Mouse (Mus musculus): ENCODE results near the gene Minos1.

Gene Minos1

DNA sequence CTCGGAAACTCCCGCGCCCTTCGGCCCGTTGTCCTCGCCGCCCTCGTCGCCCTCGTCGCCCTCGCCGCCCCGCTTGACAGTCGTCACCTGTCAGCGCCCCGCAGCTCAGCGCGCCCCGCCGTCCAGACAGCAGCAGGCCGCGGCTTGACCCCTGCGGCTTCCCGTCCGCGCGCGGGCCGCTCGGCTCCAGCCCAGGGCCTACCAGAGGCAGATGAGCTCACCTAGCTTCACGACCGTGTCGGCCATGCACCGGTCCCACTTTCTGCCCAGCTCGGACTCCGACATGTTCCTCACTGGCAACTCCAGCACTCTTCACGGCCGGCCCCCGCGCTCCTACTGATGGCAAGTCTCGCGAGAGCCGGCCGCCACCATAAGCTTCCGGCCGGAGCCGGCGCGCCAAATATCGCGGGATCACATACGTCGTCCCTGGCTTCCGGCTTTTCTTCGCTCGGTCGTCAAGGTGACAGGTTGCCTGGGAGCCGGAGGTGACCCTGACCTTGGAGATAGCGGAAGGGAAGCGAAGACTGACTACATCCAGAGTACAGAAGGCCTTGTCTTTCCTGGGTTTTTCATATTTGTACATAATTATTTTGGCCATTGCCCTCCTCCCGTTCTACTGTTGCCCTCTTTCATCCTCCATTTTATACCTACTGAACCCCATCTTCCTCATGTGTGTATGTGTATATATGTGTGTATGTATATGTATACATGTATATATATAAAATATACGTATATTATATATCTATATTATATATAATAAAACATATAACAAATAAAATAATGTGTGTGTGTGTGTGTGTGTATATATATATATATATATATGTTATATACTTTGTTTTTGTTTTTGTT lies at the start of gene Minos1:
Minos1 (minus strand) TSS at position 413 of the 849 bp plus-strand sequence.
- ATAC-seq (ENCODE audit: insufficient number of reproducible peaks, low FRiP score, low TSS enrichment): peak; percentile 97

DNA sequence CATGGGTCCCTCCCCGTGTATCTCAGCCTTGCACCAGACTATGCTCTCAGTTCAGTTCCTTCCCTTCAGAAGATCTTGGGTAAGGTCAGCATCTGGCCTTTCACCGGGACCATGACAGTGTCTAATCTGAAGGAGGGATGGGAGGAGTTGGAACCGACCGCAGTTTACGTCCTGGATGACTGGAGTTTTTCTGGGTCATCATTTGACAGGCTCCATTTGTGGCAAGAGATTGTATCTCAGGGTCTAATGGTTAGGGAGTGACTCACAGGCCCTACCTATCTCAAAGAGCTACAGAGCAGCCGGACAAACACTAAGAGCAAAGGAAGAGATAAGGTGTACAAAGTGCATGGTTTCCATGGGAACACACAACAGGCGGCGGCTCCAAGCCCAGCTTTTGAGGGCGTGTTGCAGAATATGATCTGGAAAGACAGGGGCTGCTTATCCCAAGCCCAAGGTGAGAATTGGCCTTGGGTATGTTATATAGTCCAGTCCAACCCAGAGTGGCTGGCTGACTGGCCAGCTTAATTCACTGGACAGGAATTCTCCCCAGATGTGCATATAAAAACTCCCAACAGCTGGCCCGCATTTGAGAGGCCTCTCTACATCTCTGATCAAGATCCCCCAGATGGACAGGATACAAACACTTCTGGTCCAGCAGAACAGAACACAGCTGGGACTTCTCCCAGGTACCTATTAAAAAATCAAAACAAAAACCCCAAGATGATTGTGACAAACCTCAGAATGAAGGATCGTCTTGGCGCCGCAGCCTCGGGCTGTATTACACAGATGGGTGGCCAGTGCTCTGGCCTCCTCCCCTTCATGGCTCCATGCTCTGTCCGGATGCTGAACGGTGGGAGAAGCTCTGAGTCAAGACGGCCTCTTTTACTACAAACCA lies 49.1 kb upstream of the Minos1 start:
- ATAC-seq (ENCODE audit: insufficient number of reproducible peaks, low FRiP score, low TSS enrichment): no peak

DNA sequence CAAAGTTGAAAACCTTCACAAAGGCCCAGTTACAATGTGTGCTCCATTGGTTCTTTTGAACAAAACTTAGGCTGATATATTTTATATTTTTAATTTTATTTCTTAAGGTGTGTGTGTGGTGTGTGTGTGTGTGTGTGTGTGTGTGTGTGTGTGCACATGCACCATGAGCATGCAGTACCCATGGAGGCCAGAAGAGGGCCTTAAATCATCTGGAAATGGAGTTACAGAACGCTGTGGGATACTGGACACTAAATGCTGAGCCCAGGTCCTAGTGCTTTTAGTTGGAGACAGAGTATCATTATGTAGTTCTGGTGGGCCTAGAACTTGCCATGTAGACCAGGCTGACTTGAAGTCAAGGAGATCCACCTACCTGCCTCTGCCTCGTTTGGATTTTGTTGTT lies 48.3 kb upstream of the Minos1 start:
- ATAC-seq (ENCODE audit: insufficient number of reproducible peaks, low FRiP score, low TSS enrichment): no peak

DNA sequence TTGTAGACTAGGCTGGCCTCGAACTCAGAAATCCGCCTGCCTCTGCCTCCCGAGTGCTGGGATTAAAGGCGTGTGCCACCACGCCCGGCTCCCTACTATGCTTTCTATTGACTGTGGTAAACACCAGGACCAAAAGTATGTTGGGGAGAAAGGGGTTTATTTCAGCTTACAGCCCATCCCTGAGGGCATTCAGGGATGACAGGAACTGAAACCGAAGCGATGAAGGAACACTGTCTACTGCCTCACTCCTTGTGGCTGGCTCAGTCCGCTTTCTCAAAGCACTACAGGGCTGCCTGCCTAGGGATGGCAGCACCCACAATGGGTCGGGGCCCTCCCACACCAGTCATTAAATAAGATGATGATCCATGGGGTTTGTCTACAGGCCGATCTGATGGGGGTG lies 47.5 kb upstream of the Minos1 start:
- ATAC-seq (ENCODE audit: insufficient number of reproducible peaks, low FRiP score, low TSS enrichment): no peak

DNA sequence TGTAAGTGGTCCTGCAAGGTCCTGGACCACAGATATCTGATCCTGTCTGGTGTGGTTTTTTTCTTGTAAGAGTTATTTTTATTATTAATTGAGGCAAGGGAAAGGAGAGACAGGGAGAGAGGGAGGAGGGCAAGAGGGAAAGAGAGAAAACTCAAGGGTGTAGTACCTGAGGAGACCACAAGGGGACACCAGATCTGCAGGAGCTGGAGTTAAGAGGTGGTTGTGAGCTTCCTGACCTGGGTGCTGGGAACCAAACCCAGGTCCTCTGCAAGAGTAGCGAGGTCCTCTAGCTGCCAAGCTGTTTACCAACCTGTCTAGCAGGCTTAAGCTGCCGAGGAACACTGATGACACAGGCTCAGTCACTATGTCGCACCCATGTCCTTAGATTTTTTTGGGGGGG lies 47.0 kb upstream of the Minos1 start:
- ATAC-seq (ENCODE audit: insufficient number of reproducible peaks, low FRiP score, low TSS enrichment): no peak

DNA sequence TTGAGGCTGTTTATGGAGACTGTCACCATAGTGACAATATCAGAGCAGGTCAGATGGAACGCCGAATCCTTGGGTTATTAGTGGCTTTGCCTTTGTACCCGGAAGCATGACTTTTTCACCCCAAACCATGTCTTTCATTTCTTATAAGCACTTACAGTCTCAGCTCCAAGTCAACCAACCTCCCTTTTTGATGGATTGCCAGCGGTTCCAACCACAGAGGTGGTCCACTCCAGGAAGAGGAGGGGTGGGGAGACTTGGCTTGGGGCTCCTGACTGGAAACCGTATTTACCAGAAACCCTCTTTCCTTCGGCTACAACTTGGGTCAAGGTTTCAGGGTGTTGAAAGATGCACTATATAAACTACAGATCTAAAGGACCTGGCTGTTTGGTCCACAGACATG lies 45.1 kb upstream of the Minos1 start:
- no peak for ATAC-seq (ENCODE audit: insufficient number of reproducible peaks, low FRiP score, low TSS enrichment)

DNA sequence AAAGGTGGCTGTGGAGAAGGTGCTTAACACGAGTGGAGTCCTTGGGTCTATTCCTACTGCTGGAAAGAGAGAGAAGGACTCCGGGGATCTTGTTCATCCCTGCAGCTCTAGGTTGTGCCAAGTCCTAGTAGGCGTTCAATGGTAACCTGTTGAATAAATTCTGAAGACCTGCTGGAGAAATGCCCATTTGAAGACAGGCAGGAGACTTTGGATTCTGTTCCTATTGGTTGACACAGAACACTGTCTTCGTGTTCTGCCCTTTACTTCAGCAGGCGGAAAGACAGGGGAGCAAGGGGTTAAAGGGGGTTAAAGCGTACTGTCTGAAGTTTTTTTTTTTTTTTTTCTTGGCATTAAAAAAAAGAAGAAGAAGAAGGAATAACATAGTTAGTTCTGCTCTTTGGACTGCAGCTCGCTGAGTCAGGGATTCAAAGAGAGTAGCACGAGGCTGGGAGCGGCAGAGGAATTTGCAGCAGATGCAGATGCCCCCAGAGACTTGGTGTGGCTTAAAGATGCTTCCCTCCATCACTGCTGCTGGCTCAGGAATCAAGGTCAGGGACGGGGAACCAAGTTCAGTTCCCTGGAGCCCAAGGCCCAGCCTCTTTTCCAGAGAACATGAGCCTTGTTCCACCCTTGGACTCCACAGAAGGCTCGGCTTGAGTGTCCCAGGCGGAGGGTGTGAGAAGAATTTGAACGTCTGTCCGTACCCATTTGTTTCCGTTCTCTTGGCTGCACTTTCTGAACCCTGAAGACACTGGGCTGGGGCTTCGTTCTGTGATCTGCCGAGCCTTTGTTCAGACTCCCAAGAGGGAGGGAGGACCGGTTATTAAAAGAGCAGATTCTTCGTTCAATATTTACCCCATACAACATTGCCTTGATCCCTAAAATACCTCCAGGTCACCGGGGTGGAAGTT lies 44.4 kb upstream of the Minos1 start:
- ATAC-seq (ENCODE audit: insufficient number of reproducible peaks, low FRiP score, low TSS enrichment): no peak; the same call in 1 of the 2 replicates

DNA sequence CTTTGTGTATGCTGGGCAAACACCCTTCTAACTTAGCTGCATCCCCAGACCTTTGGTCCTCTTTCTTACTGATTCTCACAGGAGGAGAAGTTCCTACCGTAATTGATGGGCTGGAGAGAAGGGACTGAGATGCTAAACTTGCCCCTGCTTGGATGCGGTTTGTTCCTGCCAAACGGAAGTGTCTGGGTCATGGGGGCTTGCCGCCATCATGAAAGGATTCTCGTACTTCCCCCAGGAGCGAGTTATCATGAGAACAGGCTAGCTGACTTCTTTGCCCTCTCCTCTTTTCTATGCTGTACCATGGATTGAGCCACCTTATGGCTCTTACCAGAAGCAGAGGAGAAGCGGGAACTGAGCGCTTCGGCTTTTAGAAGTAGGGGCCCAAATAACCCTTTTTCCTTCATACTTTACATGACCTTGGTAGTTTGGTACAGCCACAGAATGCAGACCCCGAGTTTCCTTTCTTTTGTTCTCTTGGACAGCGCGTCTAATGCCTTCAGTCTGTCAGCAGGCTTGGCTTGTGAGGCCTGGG lies 38.9 kb upstream of the Minos1 start:
- ATAC-seq (ENCODE audit: insufficient number of reproducible peaks, low FRiP score, low TSS enrichment): no peak

DNA sequence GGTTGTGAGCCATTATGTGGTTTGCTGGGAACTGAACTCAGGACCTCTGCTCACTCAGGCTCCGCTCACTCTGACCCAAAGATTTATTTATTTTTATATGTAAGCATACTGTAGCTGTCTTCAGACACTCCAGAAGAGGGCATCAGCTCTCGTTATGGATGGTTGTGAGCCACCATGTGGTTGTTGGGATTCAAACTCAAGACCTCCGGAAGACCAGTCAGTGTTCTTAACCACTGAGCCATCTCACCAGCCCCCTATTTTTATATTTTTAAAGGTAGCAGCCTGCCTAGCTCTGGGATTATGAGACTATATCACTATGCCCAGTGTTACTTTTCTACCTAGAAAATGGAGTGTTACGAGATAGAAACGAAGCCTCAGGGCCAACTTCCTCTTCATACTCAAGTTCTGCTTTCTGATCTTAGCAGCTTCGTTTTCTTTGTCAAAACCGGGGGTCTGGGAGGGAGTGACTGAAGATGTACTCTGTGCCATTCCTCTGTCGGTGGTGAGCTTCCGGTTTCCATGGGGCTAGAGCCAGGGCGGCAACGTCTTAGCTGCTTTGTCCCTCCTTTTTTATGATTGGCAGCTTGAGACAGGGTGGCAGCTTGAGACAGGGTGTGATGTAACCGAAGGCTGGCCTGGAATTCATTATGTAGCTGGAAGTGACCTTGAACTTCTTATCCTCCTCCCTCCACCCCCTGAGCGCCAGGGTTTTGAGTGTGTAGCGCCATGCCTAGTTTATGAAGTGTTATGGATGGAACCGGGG lies 38.3 kb upstream of the Minos1 start:
- ATAC-seq (ENCODE audit: insufficient number of reproducible peaks, low FRiP score, low TSS enrichment): no peak

DNA sequence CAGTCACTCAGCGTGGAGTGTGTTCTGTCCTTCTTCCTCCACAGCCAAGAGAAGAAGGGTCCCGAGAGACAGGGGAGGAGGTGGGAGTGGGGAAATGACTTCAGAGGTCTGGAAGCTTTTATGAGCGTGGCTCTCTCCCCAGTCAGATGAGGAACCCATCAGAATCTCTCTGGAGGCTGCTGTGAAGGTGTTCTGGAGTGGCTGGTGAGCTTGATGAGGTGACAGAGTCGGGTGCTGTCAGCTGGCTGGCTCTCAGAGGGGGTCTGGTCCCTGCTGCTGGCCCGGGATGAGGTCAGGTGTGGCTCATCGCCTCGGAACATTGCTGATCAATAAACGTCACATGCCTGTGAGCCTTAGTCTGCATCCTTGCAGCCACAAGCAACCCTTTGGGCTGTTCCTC lies 36.2 kb upstream of the Minos1 start:
- no peak for ATAC-seq (ENCODE audit: insufficient number of reproducible peaks, low FRiP score, low TSS enrichment)

DNA sequence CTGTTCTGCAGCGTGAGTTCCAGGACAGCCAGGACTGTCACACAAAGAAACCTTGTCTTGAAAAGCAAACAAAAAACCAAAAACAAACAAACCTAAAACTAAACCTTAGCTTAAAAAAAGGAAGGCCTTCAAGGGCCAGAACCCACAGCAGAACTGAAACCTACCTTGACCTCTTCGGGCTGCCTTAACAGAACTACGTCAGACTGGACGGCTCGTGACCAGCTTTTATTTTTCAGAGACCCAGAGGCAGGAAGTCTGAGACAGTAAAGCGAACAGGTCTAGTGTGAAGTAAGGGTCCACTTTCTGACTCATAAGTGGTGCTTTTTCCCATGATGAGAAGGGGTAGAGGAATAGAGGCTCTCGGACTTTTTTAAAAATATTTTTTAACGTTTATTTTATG lies 35.3 kb upstream of the Minos1 start:
- ATAC-seq (ENCODE audit: insufficient number of reproducible peaks, low FRiP score, low TSS enrichment): no peak

DNA sequence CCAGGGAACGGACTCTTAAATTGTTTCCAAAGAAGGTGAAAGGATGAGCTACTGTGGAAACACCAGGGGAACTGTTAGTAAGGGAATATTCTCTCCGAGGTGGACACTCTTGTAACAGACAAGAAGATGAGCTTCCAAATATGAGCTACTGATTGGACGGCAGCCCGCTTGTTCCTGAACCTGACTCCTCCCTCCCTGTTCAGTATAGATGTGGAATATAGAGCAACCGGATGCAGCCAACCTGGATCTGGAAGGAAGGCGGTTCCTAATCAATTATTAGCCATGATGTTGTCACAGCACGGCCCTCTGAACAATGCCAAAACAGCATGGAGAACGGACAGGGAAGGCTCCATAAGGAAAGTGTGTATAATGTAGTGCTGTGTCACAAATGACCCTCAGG lies 34.3 kb upstream of the Minos1 start:
- ATAC-seq (ENCODE audit: insufficient number of reproducible peaks, low FRiP score, low TSS enrichment): no peak

DNA sequence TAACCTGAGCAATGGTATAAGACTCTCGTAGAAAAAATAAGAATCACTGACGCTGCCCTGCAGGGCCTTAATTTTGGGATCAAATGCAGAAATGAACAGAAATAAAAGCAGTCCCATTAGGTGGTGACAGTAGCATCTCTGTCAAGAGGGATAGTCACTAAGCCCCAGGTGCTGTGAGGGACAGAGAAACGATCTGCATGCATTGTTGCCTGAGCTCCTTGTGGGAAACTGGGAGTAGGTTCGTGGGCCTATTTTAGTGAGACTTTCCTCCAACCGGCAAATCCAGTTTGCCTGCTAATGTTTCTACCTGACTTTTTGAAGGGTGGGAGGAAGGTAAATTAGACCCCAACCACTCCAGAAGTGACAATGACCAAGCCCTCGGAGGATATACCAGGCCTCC lies 33.2 kb upstream of the Minos1 start:
- ATAC-seq (ENCODE audit: insufficient number of reproducible peaks, low FRiP score, low TSS enrichment): no peak

DNA sequence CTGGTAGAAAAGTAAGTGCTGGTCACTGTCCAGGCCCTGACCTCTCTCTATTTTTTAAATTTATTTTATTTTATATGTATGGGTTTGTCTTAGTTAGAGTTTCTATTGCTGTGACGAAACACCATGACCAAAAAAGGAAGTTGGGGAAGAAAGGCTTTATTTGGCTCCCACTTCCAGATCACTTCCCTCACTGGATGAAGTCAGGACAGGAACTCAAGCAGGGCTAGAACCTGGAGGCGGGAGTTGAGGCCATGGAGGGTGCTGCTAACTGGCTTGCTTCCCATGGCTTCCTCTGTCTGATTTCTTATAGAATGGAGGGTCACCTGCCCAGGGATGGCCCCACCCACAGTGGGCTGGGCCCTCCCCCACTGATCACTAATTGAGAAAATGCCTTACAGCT lies 30.2 kb upstream of the Minos1 start:
- ATAC-seq (ENCODE audit: insufficient number of reproducible peaks, low FRiP score, low TSS enrichment): no peak

DNA sequence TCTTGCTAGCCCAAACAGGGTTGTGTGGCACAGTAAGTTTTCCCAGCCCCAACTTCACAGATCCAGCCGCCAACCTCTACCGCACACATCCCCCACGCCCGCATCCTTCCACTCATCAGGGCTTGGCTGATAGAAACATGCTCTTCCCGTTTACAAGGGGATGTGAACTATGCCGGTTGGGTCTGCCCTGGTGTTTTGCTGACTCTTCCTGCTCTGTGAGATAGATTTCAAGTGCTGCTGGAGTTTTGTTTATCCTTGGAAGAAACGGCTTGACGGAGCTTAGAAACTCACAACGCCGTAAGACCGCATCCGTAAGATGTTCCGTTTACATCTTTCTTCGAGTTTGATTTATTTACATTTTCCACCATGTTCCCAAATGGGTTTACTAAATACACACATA lies 27.4 kb upstream of the Minos1 start:
- ATAC-seq (ENCODE audit: insufficient number of reproducible peaks, low FRiP score, low TSS enrichment): no peak

DNA sequence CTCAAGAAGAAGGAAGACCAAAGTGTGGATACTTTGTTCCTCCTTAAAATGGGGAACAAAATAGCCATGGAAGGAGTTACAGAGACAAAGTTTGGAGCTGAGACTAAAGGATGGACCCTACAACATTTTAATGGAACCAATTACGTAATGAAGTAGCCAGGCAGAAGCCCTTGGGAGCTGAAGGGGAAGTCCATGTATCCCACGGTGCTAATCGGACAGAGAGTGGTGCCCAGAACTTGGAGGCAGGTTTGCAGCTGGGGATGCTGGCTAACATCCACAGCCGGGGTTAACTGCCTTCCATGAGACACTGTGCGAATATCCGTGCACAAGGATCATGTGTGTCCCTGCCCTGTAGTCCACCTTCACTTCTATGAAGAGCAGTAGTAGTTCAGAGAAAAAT lies 25.6 kb upstream of the Minos1 start:
- no peak for ATAC-seq (ENCODE audit: insufficient number of reproducible peaks, low FRiP score, low TSS enrichment)

DNA sequence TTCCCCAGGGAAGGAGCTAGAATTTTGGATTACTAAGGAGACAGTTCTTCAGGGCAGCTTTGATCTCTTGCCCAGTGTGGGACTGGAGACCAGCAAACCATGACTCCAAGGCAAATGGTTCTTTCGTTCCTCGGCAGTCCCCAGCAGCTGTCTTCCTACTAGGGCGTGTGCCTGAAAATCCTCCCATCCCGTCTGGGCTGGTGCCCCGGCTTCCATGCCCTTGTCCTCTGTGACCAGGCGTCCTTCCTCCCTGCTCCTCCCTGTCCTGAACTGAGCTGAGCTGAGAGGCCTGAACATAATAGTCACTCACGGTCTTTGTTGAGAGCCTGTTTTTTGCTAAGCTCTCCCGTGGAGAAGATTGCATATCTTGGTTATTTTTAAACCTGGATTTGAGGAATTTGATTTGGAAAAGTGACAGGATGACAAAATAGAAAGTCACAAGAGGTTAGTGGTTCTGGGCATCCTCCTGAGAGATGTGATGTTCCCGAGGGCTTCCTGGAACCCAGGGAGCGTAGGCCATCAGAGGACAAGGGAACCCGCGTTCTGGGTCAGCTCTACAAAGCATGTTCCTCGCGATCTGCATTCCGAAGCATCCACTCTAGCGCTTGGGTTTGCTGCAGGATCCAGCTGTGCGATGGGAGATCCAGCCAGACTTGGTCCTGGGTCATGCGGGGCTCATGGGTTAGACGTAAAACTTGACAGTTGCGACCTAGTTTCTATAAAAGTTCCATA lies 23.8 kb upstream of the Minos1 start:
- ATAC-seq (ENCODE audit: insufficient number of reproducible peaks, low FRiP score, low TSS enrichment): no peak

DNA sequence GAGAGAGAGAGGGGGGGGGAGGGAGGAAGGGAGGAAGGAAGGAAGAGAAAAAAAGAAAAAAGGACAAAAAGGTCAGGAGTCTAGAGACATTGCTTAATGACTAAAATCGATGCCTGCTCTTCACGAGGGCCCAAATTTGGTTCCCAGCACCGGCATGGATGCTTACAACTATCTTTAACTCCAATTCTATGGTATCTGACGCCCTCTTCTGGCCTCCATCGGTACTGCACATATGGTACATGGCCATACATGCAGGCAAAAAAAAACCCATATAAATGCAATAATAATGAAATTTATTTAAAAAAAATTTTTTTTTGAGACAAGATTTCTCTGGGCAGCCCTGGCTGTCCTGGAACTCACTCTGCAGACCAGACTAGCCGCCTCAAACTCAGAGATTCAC lies 20.5 kb upstream of the Minos1 start:
- no peak for ATAC-seq (ENCODE audit: insufficient number of reproducible peaks, low FRiP score, low TSS enrichment)

DNA sequence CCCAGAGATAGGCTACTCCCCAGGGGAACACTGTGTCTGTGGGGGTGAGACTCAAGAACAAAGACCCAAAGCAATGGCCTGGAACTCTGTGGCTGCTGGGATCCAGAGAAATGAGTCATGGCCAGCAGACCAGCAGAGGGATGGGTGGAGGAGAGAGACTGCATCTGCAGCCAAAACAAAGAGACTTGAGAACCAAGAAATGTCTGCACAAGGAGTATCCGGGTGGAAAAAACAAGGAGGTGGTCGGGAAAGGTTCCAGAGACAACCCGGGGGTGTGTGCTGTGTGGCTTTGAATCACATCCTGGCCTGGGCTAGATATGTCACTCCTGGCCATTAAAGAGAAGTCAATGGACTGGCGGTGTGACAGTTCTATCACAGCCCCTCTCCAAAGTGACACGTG lies 15.8 kb upstream of the Minos1 start:
- ATAC-seq (ENCODE audit: insufficient number of reproducible peaks, low FRiP score, low TSS enrichment): no peak
